Mouse (Mus musculus): Measurements from ENCODE around the gene Itgb4. TPM values are rescaled to one million over a fixed set of nuclear protein-coding genes. Genes with fewer than 3 reads are reported as not detected.
A peak's percentile ranks its signal among the peaks of the same experiment; 100 is the strongest.

Gene Itgb4
- polyA plus RNA-seq, 1 experiment from 2014 or later = 1.1 TPM

DNA sequence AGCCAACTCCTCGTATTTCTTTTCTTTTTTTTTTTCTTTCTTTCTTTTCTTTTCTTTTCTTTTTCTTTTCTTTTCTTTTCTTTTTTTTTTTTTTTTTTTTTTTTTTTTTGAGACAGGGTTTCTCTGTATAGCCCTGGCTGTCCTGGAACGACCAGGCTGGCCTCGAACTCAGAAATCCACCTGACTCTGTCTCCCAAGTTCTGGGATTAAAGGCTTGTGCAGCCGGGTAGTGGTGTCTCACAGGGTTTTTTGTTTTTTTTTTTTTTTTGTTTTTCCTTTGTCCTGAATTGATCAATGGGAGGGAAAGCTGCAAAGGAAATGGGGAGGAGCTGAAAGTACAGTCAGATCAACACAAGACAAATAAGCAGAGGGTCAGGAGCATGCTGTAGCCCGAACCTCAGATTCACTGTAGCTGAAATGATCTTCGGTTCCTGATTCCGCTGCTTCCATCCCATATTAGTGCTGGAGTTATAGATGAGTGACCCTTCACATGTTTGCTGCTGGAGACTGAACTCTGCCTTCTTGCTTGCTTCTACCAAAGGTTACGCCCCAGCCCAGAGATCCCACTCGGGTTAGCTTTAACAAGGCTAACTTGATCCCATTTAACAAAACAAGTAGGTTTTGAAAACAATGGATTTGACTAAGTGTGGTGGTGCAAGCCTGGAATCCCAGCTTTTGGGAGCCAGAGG, 53.8 kb downstream of the Itgb4 start:
- Histone ChIP-seq H3K4me3 (no peak overlapping the region), H3K36me3 (peaks cover 13% of the 10 kb centered on the region; the same call in 1 of the 2 replicates), H3K27ac (no peak overlapping the region), H3K27me3 (ENCODE audit: insufficient read depth, poor library complexity, severe bottlenecking) (no peaks in the 10 kb centered on the region), H3K4me1 (peaks cover 9% of the 10 kb centered on the region), H3K9me3 (no peaks in the 10 kb centered on the region)
- WGBS = 77% methylated on average over 9 of the region's 9 CpGs
- no peak for DNase-seq (ENCODE audit: low spot score)

GRCm38 (mm10) chr11:116029086-116029865, 54.8 kb downstream of the Itgb4 start:
- H3K27ac ChIP-seq = peak overlapping the region; percentile 96
- 74% methylated on average over 6 of the region's 6 CpGs for WGBS

GRCm38 (mm10) chr11:116030088-116030897, 55.8 kb downstream of the Itgb4 start, which contains the start of gene Unk:
TSS of gene Unk (plus strand) at chr11:116030322.
- peak; percentile 99 for DNase-seq (ENCODE audit: low spot score)
- under 1% methylated on average over 67 of the region's 67 CpGs for WGBS
- Histone ChIP-seq H3K27me3 (ENCODE audit: insufficient read depth, poor library complexity, severe bottlenecking) (no peaks in the 10 kb centered on the region), H3K27ac (peak within 1 kb of the TSS; percentile 96), H3K9me3 (no peaks in the 10 kb centered on the region), H3K4me3 (peak within 1 kb of the TSS; percentile 74), H3K4me1 (peaks cover 9% of the 10 kb centered on the region), H3K36me3 (peaks cover 18% of the 10 kb centered on the region; the same call in 1 of the 2 replicates)

More at GRCm38 (mm10) chr11:116029086-116029865, 54.8 kb downstream of the Itgb4 start:
- H3K27me3 ChIP-seq (ENCODE audit: insufficient read depth, poor library complexity, severe bottlenecking) = no peaks in the 10 kb centered on the region
- no peak for DNase-seq (ENCODE audit: low spot score)
- H3K4me3 ChIP-seq = peak overlapping the region; percentile 74
- peaks cover 9% of the 10 kb centered on the region for H3K4me1 ChIP-seq
- H3K36me3 ChIP-seq = 0 out of 2 replicates have a peak, but pooled peaks cover 10% of the 10 kb centered on the region
- no peaks in the 10 kb centered on the region for H3K9me3 ChIP-seq

GRCm38 (mm10) chr11:116030898-116031845, 56.7 kb downstream of the Itgb4 start:
- H3K27me3 ChIP-seq (ENCODE audit: insufficient read depth, poor library complexity, severe bottlenecking) = no peaks in the 10 kb centered on the region
- peak overlapping the region; percentile 96 for H3K27ac ChIP-seq
- peaks cover 9% of the 10 kb centered on the region for H3K4me1 ChIP-seq
- WGBS = 29% methylated on average over 14 of the region's 14 CpGs
- H3K4me3 ChIP-seq = peak overlapping the region; percentile 74
- no peak for DNase-seq (ENCODE audit: low spot score)
- no peaks in the 10 kb centered on the region for H3K9me3 ChIP-seq
- H3K36me3 ChIP-seq = peaks cover 18% of the 10 kb centered on the region; the same call in 1 of the 2 replicates

DNA sequence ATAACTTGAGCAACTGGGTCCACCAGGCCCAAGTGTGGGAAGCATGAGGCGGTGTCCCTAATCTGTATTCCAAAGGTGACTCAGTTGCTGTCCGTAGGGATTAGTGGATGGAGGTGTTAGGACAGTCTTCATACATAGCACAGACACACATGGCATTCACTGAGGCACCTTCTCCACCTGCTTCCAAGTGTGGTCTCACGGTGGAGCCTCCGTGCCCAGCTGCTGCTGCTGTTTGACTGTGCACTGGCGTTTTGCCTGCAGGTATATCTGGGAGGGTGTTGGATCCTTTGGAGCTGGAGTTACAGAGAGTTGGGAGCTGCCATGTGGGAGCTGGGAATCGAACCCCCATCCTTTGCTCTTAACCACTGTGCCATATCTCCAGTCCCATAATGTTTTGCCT, 60.1 kb downstream of the Itgb4 start:
- Histone ChIP-seq H3K4me3 (no peak overlapping the region), H3K36me3 (peaks cover 32% of the 10 kb centered on the region), H3K9me3 (no peaks in the 10 kb centered on the region), H3K27me3 (ENCODE audit: insufficient read depth, poor library complexity, severe bottlenecking) (no peaks in the 10 kb centered on the region), H3K27ac (no peak overlapping the region), H3K4me1 (peaks cover 9% of the 10 kb centered on the region)
- no peak for DNase-seq (ENCODE audit: low spot score)
- 96% methylated on average over 6 of the region's 6 CpGs for WGBS

- DNase-seq (ENCODE audit: low spot score) = no peak
- Histone ChIP-seq H3K27ac (no peak overlapping the region), H3K4me3 (no peak overlapping the region), H3K27me3 (ENCODE audit: insufficient read depth, poor library complexity, severe bottlenecking) (no peaks in the 10 kb centered on the region), H3K4me1 (peaks cover 6% of the 10 kb centered on the region), H3K9me3 (no peaks in the 10 kb centered on the region), H3K36me3 (peaks cover 48% of the 10 kb centered on the region)
- WGBS = 93% methylated on average over 3 of the region's 3 CpGs
Measured at GRCm38 (mm10) chr11:116036671-116037070, 62.2 kb downstream of the Itgb4 start.

GRCm38 (mm10) chr11:116037826-116038225, 63.3 kb downstream of the Itgb4 start:
- H3K4me3 ChIP-seq = no peak overlapping the region
- no peaks in the 10 kb centered on the region for H3K27me3 ChIP-seq (ENCODE audit: insufficient read depth, poor library complexity, severe bottlenecking)
- no peak overlapping the region for H3K27ac ChIP-seq
- H3K9me3 ChIP-seq = no peaks in the 10 kb centered on the region
- H3K36me3 ChIP-seq = peaks cover 54% of the 10 kb centered on the region
- no peak for DNase-seq (ENCODE audit: low spot score)
- 95% methylated on average over 9 of the region's 9 CpGs for WGBS
- peaks cover 4% of the 10 kb centered on the region; the same call in 1 of the 2 replicates for H3K4me1 ChIP-seq

DNA sequence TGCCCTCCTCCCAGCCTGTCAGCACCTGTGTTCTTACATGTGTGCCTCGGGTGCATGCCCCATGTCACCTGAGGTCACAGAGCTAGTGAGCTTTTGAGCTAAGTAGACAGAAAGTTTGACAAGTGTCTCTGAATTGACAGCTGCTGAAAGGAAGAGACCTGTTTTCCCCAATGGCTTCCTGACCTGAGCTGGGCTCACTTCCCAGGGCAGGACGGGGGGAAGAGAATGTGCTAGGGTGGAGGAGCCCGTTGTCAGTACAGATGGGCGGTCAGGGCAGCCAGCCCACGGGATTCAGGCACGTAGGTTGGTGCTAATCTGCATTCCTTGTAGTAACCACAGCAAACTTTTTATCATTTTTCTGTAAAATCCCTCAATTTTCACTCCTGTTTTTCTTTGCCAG, 66.1 kb downstream of the Itgb4 start:
- peaks cover 63% of the 10 kb centered on the region for H3K36me3 ChIP-seq
- 75% methylated on average over 6 of the region's 6 CpGs for WGBS
- no peak for DNase-seq (ENCODE audit: low spot score)
- H3K27me3 ChIP-seq (ENCODE audit: insufficient read depth, poor library complexity, severe bottlenecking) = no peaks in the 10 kb centered on the region
- H3K4me3 ChIP-seq = no peak overlapping the region
- peaks cover 4% of the 10 kb centered on the region; the same call in 1 of the 2 replicates for H3K4me1 ChIP-seq
- H3K27ac ChIP-seq = no peak overlapping the region
- no peaks in the 10 kb centered on the region for H3K9me3 ChIP-seq

DNA sequence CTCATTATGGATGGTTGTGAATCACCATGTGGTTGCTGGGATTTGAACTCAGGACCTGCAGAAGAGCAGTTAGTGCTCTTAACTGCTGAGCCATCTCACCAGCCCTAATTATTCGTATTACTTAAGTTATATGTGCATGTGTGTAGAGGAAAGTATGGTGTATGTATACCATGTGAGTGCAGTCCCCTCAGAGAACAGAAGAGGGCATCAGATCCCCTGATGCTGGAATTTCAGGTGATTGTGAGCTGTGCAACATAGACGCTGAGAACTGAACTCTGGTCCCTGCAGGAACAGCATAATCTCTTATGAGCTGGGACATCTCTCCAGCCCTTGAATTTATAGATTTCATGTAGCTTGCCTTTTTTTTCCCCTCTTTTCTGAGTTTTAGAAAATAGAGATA, 67.3 kb downstream of the Itgb4 start:
- Histone ChIP-seq H3K27ac (no peak overlapping the region), H3K4me3 (no peak overlapping the region), H3K36me3 (peaks cover 73% of the 10 kb centered on the region), H3K4me1 (peaks cover 4% of the 10 kb centered on the region; the same call in 1 of the 2 replicates), H3K9me3 (no peaks in the 10 kb centered on the region), H3K27me3 (ENCODE audit: insufficient read depth, poor library complexity, severe bottlenecking) (no peaks in the 10 kb centered on the region)
- WGBS = 94% methylated on average over 2 of the region's 2 CpGs
- DNase-seq (ENCODE audit: low spot score) = no peak

- 81% methylated on average over 5 of the region's 5 CpGs for WGBS
- Histone ChIP-seq H3K9me3 (no peaks in the 10 kb centered on the region), H3K4me3 (no peak overlapping the region), H3K4me1 (peaks cover 4% of the 10 kb centered on the region; the same call in 1 of the 2 replicates), H3K27me3 (ENCODE audit: insufficient read depth, poor library complexity, severe bottlenecking) (no peaks in the 10 kb centered on the region), H3K27ac (no peak overlapping the region), H3K36me3 (peaks cover 80% of the 10 kb centered on the region)
- no peak for DNase-seq (ENCODE audit: low spot score)
Measured at GRCm38 (mm10) chr11:116042372-116043138, 68.0 kb downstream of the Itgb4 start.

DNA sequence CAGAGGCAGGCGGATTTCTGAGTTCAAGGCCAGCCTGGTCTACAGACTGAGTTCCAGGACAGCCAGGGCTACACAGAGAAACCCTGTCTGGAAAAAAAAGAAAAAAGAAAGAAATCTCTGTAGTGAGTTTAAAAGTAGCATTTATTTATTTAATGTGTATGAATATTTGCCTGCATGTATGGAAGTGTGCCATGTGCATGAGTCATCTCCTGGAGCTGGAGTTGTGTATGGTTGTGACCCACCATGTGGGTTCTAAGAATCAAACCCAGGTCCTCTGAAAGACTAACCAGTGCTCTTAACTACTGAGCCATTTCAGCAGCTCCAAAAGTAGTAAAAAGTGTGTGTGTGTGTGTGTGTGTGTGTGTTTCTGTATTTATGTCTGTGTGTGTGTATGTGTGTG, 68.8 kb downstream of the Itgb4 start:
- WGBS = 97% methylated on average over 1 of the region's 1 CpGs
- DNase-seq (ENCODE audit: low spot score) = no peak
- Histone ChIP-seq H3K27ac (no peak overlapping the region), H3K27me3 (ENCODE audit: insufficient read depth, poor library complexity, severe bottlenecking) (no peaks in the 10 kb centered on the region), H3K4me3 (no peak overlapping the region), H3K4me1 (peaks cover 4% of the 10 kb centered on the region; the same call in 1 of the 2 replicates), H3K9me3 (no peaks in the 10 kb centered on the region), H3K36me3 (peaks cover 86% of the 10 kb centered on the region)

Measured in heart, embryonic 10.5 days (tissue).